Mouse (Mus musculus) ovary, adult 2 months (tissue): ENCODE data around the gene Palm2. TPM values are rescaled to one million over a fixed set of nuclear protein-coding genes. Genes with fewer than 3 reads are reported as not detected.

Source experiments
- polyA plus RNA-seq: library from polyadenylated mRNA; depleted of rRNA; stranded (reverse); fragments of >200 nt; gene quantifications from 2 replicates; pipeline ENCODE4 v1.2.3, GENCODE M21; 2012; rRNA removed

Gene Palm2
- polyA plus RNA-seq: 0.28 and 0.30 TPM in 2 replicates

GRCm38 (mm10) chr4:57433941-57434704, at the start of gene Palm2:
Gene Palm2 (plus strand): TSS chr4:57434247.

GRCm38 (mm10) chr4:57567666-57568206, 133.7 kb downstream of the Palm2 start, which contains the start of gene Pakap:
Gene Pakap (plus strand): TSS chr4:57568179.

GRCm38 (mm10) chr4:57717354-57717753, 283.3 kb downstream of the Palm2 start, which contains the start of gene Akap2:
Gene Akap2 (plus strand): TSS chr4:57717657.

Other genes with a start within 250 kb of the Palm2 start
- 6.8 and 7.0 TPM in 2 replicates for gene Ptpn3, start 132.4 kb upstream of the Palm2 start, polyA plus RNA-seq
- gene Pakap, start 133.9 kb downstream of the Palm2 start, polyA plus RNA-seq: 2.3 and 2.9 TPM in 2 replicates